In genomic region chr11:70653345-70654197, GRCm38 (mm10) we compare ENCODE assay signal across 8 mouse cellular contexts. TPM values are rescaled to one million over a fixed set of nuclear protein-coding genes. Genes with fewer than 3 reads are reported as not detected.
DNase-seq lines count a peak whose midpoint lies in the region; ATAC-seq and TF ChIP-seq lines count a peak whose summit lies in the region.

No protein-coding gene starts in this region.

- H3K9ac ChIP-seq in intestine, embryonic 15.5 days = peak overlapping the region; percentile 98
- peak overlapping the region; percentile 98 for H3K9ac ChIP-seq in liver, embryonic 15.5 days

- H3K4me3 ChIP-seq in intestine, embryonic 15.5 days (replicated peaks) = peak overlapping the region; percentile 99
- H3K4me3 ChIP-seq in liver, embryonic 15.5 days (replicated peaks) = peak overlapping the region; percentile 99

- under 1% methylated on average over 54 of the region's 63 CpGs for WGBS in intestine, embryonic 15.5 days
- WGBS in liver, embryonic 15.5 days (ENCODE audit: insufficient replicate concordance) = under 1% methylated on average over 63 of the region's 63 CpGs

- no peaks in the 10 kb centered on the region for H3K27me3 ChIP-seq in Patski
- no peaks in the 10 kb centered on the region for H3K27me3 ChIP-seq in intestine, embryonic 15.5 days (replicated peaks)
- peaks cover 16% of the 10 kb centered on the region for H3K27me3 ChIP-seq in liver, embryonic 15.5 days

- H3K4me1 ChIP-seq in intestine, embryonic 15.5 days (replicated peaks) = peaks cover 61% of the 10 kb centered on the region
- peaks cover 80% of the 10 kb centered on the region for H3K4me1 ChIP-seq in liver, embryonic 15.5 days (replicated peaks)

- peak overlapping the region; percentile 99 for H3K27ac ChIP-seq in intestine, embryonic 15.5 days
- peak overlapping the region; percentile 99 for H3K27ac ChIP-seq in liver, embryonic 15.5 days (replicated peaks)

- peak overlapping the region; percentile 87 for H3K4me2 ChIP-seq in intestine, embryonic 15.5 days (replicated peaks)
- H3K4me2 ChIP-seq in liver, embryonic 15.5 days = peak overlapping the region; percentile 99

- H3K9me3 ChIP-seq in intestine, embryonic 15.5 days = no peaks in the 10 kb centered on the region
- no peaks in the 10 kb centered on the region for H3K9me3 ChIP-seq in liver, embryonic 15.5 days (replicated peaks)

- CTCF ChIA-PET in Patski (lab: Charles Lee) = no interaction called here

- POLR2A ChIA-PET in Patski (lab: Charles Lee) = interaction anchor here (3.1 to 6.4 kb wide), 2 partner anchors 14 to 15 kb away, joined by 15 to 52 read pairs; partner anchors contain the start of gene Spag7

- peaks cover 29% of the 10 kb centered on the region for H3K36me3 ChIP-seq in intestine, embryonic 15.5 days
- peaks cover 44% of the 10 kb centered on the region for H3K36me3 ChIP-seq in liver, embryonic 15.5 days (replicated peaks)

- peak; percentile 12 for ATAC-seq in Patski
- ATAC-seq in intestine, embryonic 15.5 days = peak; percentile 56
- peak; percentile 71 for ATAC-seq in liver, embryonic 15.5 days (ENCODE audit: insufficient read depth)

- in situ Hi-C loops in Patski (cut with MboI; ENCODE audit: low pct_unique_long_range_greater_than_20kb) = no loop called here

- intact Hi-C loops in gastrocnemius, postnatal 36 days (cut with DNase I) = loop anchor here (2.0 to 10.0 kb wide), 2 partner anchors 15 to 659 kb away; partner anchors contain the start of genes Gabarap, Phf23 and Spag7

- no peak for TF ChIP-seq CTCF in Patski (IDR thresholded peaks at IDR 0.05)

- peak; percentile 84 for DNase-seq in 3134 (ENCODE audit: extremely low read depth, insufficient read length, low spot score)
- no peak for DNase-seq in Patski (ENCODE audit: low read depth, low spot score)
- DNase-seq in cerebellum, postnatal 14 days = peak; percentile 77 to 78
- DNase-seq in gastrocnemius, postnatal 36 days = peak; percentile 49 to 59
- peak; percentile 84 for DNase-seq in neural tube, embryonic 10.5 days (ENCODE audit: extremely low spot score, low spot score)
- peak; percentile 83 for DNase-seq in testis, postnatal 10 days (ENCODE audit: low spot score)

RNA-seq across cellular contexts. Expression of gene Pfn1, which starts 0.9 kb away (rescaled TPM):
- 1,032 TPM for polyA plus RNA-seq in Patski (2021)
- total RNA-seq in gastrocnemius, postnatal 36 days (2021) = 100 to 1,000 TPM; 288 to 339 TPM
- polyA plus RNA-seq in intestine, embryonic 15.5 days (2015; fragmentation: Nextera tagmentation; extraction: Ambion mirVana) = 2,127 and 2,325 TPM in 2 replicates
- 927 and 1,040 TPM in 2 replicates for polyA plus RNA-seq in liver, embryonic 15.5 days (2015; fragmentation: Nextera tagmentation; extraction: Ambion mirVana)

RNA-seq across cellular contexts. Expression of gene Eno3, which starts 3.4 kb away (rescaled TPM):
- 16.2 TPM for polyA plus RNA-seq in Patski (2021)
- 1,000 to 10,000 TPM; 8,161 to 9,332 TPM for total RNA-seq in gastrocnemius, postnatal 36 days (2021)
- polyA plus RNA-seq in intestine, embryonic 15.5 days (2015; fragmentation: Nextera tagmentation; extraction: Ambion mirVana) = 12.1 and 15.6 TPM in 2 replicates
- polyA plus RNA-seq in liver, embryonic 15.5 days (2015; fragmentation: Nextera tagmentation; extraction: Ambion mirVana) = 10.8 and 18.2 TPM in 2 replicates

RNA-seq across cellular contexts. Expression of gene Slc25a11, which starts 6.3 kb away (rescaled TPM):
- polyA plus RNA-seq in Patski (2021) = 152 TPM
- total RNA-seq in gastrocnemius, postnatal 36 days (2021) = 100 to 1,000 TPM; 308 to 309 TPM
- 171 and 180 TPM in 2 replicates for polyA plus RNA-seq in intestine, embryonic 15.5 days (2015; fragmentation: Nextera tagmentation; extraction: Ambion mirVana)
- polyA plus RNA-seq in liver, embryonic 15.5 days (2015; fragmentation: Nextera tagmentation; extraction: Ambion mirVana) = 70.3 and 79.4 TPM in 2 replicates

RNA-seq across cellular contexts. Expression of gene Rnf167, which starts 6.5 kb away (rescaled TPM):
- 37.0 TPM for polyA plus RNA-seq in Patski (2021)
- total RNA-seq in gastrocnemius, postnatal 36 days (2021) = 10 to 100 TPM; 27.3 to 33.8 TPM
- polyA plus RNA-seq in intestine, embryonic 15.5 days (2015; fragmentation: Nextera tagmentation; extraction: Ambion mirVana) = 106 and 107 TPM in 2 replicates
- polyA plus RNA-seq in liver, embryonic 15.5 days (2015; fragmentation: Nextera tagmentation; extraction: Ambion mirVana) = 76.8 and 80.4 TPM in 2 replicates

RNA-seq across cellular contexts. Expression of gene Gp1ba, which starts 14.6 kb away (rescaled TPM):
- polyA plus RNA-seq in Patski (2021) = 0.39 TPM
- not detected for total RNA-seq in gastrocnemius, postnatal 36 days (2021)
- 0.21 and 0.24 TPM in 2 replicates for polyA plus RNA-seq in intestine, embryonic 15.5 days (2015; fragmentation: Nextera tagmentation; extraction: Ambion mirVana)
- 2.6 and 3.0 TPM in 2 replicates for polyA plus RNA-seq in liver, embryonic 15.5 days (2015; fragmentation: Nextera tagmentation; extraction: Ambion mirVana)

Comparison
In these comparisons a context has a peak if more than half of its experiments do, and no peak if none do; other contexts are left out.
1. ATAC-seq: peak in every context shown above with its lines; median percentile 71 in liver, embryonic 15.5 days; 56 in intestine, embryonic 15.5 days; 12 in Patski.